Mouse (Mus musculus) heart, embryonic 10.5 days (tissue): ENCODE data around the gene Os9. TPM values are rescaled to one million over a fixed set of nuclear protein-coding genes. Genes with fewer than 3 reads are reported as not detected.
"Not testable (repeated sequence)": the region's sequence is repeated elsewhere in the genome, so short reads cannot be mapped to it uniquely, and the experiment has no call there.

Source experiments
- DNase-seq: peaks from one replicate; pipeline ENCODE4 v3.0.0-alpha.2; 2017; ENCODE audit warnings: low spot score
- H3K27ac ChIP-seq: fragments of 300-500 bp; sonication (generic); 2 replicates; pipeline ENCODE4 v1.5.1; 2016; ENCODE audit warnings: mild to moderate bottlenecking
- H3K27me3 ChIP-seq: fragments of 300-500 bp; sonication (generic); 2 replicates; pipeline ENCODE4 v1.6.1; 2016; ENCODE audit warnings: mild to moderate bottlenecking; ENCODE audit not compliant: poor library complexity, insufficient read depth, severe bottlenecking
- H3K36me3 ChIP-seq: fragments of 300-500 bp; sonication (generic); 2 replicates; pipeline ENCODE4 v1.6.1; 2016; ENCODE audit warnings: mild to moderate bottlenecking, moderate library complexity
- H3K4me1 ChIP-seq: fragments of 300-500 bp; sonication (generic); 2 replicates; pipeline ENCODE4 v1.6.1; 2016; ENCODE audit warnings: mild to moderate bottlenecking
- H3K4me3 ChIP-seq: fragments of 300-500 bp; sonication (generic); 2 replicates; pipeline ENCODE4 v1.5.1; 2016; ENCODE audit warnings: mild to moderate bottlenecking, moderate library complexity
- H3K9me3 ChIP-seq: fragments of 300-500 bp; sonication (generic); 2 replicates; pipeline ENCODE4 v1.6.1; 2016; ENCODE audit warnings: mild to moderate bottlenecking, moderate library complexity
- WGBS: fragments of 180-500 bp; shearing (Covaris S2); methylation state at CpG from one replicate; pipeline ENCODE4 v1.1.7; 2016; 5-methylcytosine and 5-hydroxymethylcytosine counted together
- polyA plus RNA-seq: library from polyadenylated mRNA; unstranded; fragments of >200 nt; fragmentation: Nextera tagmentation; extraction: Ambion mirVana; gene quantifications from 2 replicates; pipeline ENCODE4 v1.2.1, GENCODE M21; 2016

Gene Os9
- polyA plus RNA-seq, 1 experiment from 2014 or later: 48.8 TPM

DNA sequence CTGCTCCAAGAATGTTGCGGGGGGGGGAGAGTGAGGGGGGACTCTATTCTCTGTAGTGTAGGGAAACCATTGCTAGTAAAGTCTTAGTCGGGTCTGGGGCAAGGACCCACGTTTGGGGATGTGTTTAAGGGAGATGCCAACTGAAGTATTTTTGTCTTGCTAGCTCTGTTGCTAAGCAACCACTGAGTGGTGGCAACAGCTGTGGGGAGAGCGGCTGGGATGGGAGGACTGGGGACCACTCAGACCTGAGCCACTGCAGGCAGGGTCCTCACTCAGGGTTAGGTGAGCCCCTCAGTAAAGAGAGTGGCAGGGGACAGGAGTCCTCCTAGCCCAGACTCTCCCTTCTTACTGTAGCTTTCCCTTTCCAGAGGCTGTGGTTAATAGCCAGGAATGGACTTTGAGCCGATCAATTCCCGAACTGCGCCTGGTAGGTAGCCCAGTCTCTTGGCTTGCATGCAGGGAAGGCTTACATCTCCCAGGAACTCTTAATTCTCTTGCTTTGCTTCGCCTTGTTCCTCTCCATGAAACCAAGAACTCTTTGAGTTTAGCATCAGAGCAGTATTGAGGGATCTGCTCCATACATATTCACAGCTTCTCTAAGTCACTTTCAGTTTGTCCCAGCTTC is 38.8 kb downstream of the Os9 start:
- 24% methylated on average over 8 of the region's 8 CpGs for WGBS

DNA sequence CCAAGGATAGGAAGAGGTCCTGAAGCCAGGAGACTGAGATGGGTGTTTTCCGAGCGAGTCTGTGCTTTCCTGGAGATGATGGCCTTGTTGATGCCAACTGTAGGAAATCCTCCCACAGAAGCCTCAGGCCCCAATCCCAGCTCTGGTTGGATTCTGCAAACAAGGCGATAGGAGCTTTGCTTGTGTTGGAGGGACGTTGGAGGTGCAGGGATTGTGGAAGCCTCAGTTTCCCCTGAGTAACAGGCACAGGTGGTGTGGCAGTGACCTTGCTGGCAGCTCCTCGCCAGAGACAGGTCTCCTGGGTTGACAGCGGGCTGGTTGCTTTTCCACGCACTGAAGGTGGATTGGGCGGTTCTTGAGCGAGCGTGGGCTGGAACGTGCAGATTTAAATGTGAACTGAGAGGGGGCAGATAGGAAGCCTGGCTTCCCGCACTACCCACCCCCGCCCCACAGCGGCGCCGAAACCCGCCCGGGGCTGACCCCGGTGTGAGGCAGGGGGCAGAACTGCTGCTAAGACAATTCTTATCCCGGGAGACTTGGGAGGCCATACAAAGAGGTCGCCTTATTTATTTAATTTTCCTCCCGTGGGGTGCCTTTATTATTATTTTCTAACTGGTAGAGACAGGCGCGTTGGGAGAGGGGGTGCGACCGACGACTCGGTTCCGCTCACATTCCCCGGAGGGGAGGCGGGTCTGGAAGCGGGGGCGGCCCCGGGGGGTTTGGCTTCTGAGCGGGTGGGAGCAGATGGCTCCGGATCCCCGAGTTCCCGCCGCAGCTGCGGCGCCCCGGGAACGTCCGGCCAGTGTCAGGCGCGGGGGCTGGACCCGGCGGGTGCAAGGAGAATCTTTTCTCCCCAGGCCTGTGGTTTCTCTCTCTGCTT is 39.8 kb downstream of the Os9 start:
- peaks cover 87% of the 10 kb centered on the region for H3K27me3 ChIP-seq
- no peaks in the 10 kb centered on the region for H3K36me3 ChIP-seq
- H3K9me3 ChIP-seq: no peaks in the 10 kb centered on the region
- no peak for DNase-seq
- H3K27ac ChIP-seq: no peak overlapping the region
- H3K4me1 ChIP-seq: peaks cover 51% of the 10 kb centered on the region
- peak overlapping the region; percentile 59 for H3K4me3 ChIP-seq
- WGBS: 3% methylated on average over 48 of the region's 48 CpGs

More for the DNA sequence above, 38.8 kb downstream of the Os9 start:
- DNase-seq: no peak
- peak overlapping the region; percentile 59; the same call in 1 of the 2 replicates for H3K4me3 ChIP-seq
- H3K36me3 ChIP-seq: no peaks in the 10 kb centered on the region
- peaks cover 51% of the 10 kb centered on the region for H3K4me1 ChIP-seq
- peaks cover 82% of the 10 kb centered on the region for H3K27me3 ChIP-seq
- no peaks in the 10 kb centered on the region for H3K9me3 ChIP-seq
- no peak overlapping the region for H3K27ac ChIP-seq

DNA sequence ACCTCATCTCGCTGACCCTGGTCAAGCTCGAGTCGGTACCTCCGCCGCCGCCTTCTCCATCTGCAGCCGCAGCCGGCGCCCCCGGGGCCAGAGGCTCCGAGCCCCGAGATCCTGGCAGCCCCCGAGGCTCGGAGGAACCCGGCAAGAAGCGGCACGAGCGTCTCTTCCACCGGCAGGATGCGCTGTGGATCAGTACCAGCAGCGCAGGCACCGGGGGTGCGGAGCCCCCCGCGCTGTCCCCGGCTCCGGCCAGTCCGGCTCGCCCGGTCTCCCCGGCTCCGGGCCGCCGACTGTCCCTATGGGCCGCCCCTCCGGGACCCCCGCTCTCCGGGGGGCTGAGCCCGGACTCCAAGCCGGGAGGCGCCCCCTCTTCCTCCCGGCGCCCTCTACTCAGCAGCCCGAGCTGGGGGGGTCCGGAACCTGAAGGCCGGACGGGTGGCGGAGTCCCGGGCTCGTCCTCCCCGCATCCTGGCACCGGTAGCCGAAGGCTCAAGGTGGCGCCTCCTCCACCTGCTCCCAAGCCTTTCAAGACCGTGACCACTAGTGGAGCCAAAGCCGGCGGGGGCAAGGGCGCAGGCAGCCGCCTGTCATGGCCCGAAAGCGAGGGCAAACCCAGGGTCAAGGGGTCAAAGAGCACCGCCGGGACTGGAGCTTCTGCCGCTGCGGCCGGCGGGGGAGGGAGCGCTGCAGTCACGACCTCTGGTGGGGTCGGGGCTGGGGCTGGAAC is 41.1 kb downstream of the Os9 start:
- H3K4me3 ChIP-seq: peak overlapping the region; percentile 59
- 2% methylated on average over 67 of the region's 70 CpGs for WGBS
- H3K9me3 ChIP-seq: no peaks in the 10 kb centered on the region
- no peak overlapping the region for H3K27ac ChIP-seq
- peaks cover 98% of the 10 kb centered on the region for H3K27me3 ChIP-seq
- H3K4me1 ChIP-seq: peaks cover 51% of the 10 kb centered on the region
- H3K36me3 ChIP-seq: no peaks in the 10 kb centered on the region
- no peak for DNase-seq

DNA sequence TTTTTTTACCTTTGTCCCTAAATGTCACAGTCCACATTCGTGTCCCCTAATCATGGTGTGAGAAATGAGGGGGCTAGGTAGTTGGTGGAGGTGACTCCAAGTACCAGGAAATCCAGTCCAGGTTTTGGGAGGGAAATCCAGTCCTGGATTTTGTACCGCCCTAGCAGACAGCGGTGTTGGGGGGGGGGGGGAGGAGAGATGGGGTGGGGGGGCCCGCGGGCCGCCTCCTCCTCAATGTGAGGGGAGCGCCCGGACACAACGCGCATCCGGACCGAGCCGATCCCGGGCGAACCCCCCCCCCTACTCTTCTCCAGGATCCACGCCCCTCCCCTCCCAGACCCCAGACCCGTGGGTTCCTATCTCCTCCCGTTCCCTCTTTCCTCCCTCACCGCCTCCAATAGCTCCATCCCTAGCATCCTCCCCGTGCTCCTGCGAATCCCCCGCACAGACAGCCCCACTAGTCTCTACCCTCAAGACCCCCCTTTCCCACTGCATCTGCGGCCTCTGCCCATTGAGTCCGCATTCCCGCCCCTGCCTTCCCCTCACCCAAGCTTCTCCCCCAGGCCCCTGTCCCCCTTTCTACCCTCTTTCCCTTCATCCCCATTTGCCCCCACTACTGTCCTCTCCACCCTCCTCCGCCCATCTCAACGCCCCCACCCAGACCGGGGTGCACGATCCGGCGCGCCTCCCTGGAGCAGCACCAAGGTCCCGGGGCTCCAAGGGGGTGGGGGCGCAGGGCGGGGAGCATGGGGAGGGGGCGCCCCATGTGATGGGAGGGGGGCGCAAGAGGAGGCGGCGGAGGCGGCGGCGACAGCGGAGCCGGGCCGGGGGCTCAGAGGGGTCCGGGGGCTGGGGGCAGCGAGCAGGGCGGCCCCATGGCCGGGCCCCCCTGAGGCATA is 42.0 kb downstream of the Os9 start:
- Histone ChIP-seq H3K9me3 (no peaks in the 10 kb centered on the region), H3K4me3 (peak overlapping the region; percentile 59), H3K36me3 (no peaks in the 10 kb centered on the region), H3K27ac (peak overlapping the region; percentile 67), H3K27me3 (peaks cover 92% of the 10 kb centered on the region), H3K4me1 (peaks cover 51% of the 10 kb centered on the region)
- no peak for DNase-seq
- WGBS: under 1% methylated on average over 47 of the region's 49 CpGs

DNA sequence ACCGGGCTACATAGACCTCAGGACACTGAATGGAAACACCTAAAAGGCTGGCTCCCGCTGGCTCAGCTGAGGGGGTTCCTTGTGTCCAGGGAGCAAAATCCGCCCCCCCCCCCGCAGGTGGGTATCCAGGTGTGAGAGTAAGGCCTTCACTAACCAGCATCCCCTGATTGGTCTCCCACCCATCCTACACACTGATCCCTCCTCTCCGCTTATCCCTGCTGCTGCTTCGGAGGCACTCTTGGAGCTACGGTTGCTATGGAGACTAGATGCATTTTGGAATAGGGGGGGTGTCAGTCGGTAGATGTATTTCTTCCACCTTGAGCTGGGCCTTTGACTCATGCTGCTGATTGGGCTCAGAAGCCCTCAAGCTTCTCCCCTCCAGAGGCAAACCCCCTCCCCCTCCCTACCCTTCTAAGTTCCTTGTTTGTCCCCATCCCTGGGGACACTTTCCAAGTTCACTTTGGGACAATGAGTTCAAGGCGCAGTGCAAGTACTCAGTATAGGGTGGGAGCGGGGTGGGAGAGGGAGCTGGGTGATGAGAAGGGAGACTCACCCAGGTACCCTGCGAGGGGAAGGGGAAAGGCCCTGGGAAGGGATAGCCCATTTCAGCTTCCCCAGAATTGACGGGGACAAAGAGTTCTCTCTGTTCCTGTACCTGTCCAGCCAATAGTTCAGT is 42.8 kb downstream of the Os9 start:
- H3K27me3 ChIP-seq: peaks cover 84% of the 10 kb centered on the region
- H3K4me3 ChIP-seq: peak overlapping the region; percentile 59
- no peak for DNase-seq
- no peak overlapping the region for H3K27ac ChIP-seq
- H3K36me3 ChIP-seq: no peaks in the 10 kb centered on the region
- whole genome bisulfite sequencing: 4% methylated on average over 12 of the region's 12 CpGs
- H3K9me3 ChIP-seq: no peaks in the 10 kb centered on the region
- H3K4me1 ChIP-seq: peaks cover 45% of the 10 kb centered on the region

DNA sequence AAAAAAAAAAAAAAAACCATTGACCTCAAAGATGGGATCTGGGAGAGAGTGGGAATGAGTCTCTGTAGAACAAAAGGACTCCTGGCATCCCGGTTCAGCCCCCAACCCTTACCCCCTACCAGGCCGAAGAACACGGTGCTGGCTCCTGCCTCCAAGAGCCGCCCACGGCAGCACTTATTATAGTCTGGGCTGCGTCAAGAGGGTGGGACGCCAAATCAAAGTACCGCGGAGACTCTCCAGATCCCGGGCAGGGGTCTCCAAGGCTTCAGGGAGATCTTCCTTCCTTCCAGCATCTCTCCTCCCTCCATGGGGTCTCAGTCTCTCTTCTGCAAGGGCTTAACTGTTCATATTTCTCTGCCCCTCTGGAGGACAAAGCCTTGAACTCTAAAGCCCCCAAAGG is 43.4 kb downstream of the Os9 start:
- DNase-seq: no peak
- Histone ChIP-seq H3K27ac (no peak overlapping the region), H3K27me3 (peaks cover 78% of the 10 kb centered on the region), H3K4me3 (no peak overlapping the region), H3K9me3 (no peaks in the 10 kb centered on the region), H3K4me1 (peaks cover 41% of the 10 kb centered on the region), H3K36me3 (no peaks in the 10 kb centered on the region)
- 5% methylated on average over 10 of the region's 10 CpGs for WGBS

DNA sequence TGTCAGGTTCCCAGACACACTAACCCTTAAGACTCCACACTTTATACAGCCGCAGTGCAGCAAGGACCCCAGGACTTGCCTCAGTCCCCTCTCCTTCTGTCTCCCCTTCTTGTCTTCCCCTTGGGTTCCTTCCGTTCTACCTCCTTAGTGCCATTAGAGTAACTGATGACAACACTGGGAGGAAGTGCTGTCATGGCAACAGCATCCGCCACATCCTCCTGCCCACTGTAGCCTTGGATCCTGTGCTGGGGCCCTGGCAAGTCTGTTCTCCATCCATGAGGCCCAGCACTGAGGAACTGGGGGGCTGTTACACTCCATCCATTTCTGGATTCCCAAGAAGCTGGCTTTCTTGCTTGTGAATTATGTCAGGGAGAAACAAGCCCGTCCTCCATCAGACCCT is 44.8 kb downstream of the Os9 start:
- peaks cover 63% of the 10 kb centered on the region for H3K27me3 ChIP-seq
- H3K9me3 ChIP-seq: no peaks in the 10 kb centered on the region
- DNase-seq: no peak
- H3K27ac ChIP-seq: no peak overlapping the region
- peaks cover 33% of the 10 kb centered on the region for H3K4me1 ChIP-seq
- no peaks in the 10 kb centered on the region for H3K36me3 ChIP-seq
- H3K4me3 ChIP-seq: no peak overlapping the region
- whole genome bisulfite sequencing: 38% methylated on average over 4 of the region's 4 CpGs

DNA sequence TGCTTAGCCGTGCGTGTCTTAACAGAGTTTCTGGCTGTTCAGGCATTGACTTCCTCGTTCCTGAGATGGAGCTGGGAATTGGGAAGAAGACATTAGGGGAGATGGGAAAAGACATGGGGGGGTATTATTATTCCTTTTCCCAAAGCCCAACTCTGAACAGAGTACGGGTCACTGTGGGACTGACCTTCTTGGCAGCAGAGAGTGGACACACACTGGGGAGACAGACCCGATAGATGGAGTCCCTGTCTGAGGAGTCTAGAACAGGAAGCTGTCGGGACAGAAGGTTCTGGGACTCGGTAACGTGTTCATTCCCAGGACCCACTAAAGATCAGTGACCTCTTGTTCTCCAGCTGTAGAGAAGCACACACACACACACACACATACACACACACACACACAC is 45.3 kb downstream of the Os9 start:
- peaks cover 59% of the 10 kb centered on the region for H3K27me3 ChIP-seq
- no peak overlapping the region for H3K27ac ChIP-seq
- WGBS: 70% methylated on average over 8 of the region's 8 CpGs
- H3K4me3 ChIP-seq: no peak overlapping the region
- peaks cover 33% of the 10 kb centered on the region for H3K4me1 ChIP-seq
- no peaks in the 10 kb centered on the region for H3K36me3 ChIP-seq
- H3K9me3 ChIP-seq: no peaks in the 10 kb centered on the region
- no peak for DNase-seq

DNA sequence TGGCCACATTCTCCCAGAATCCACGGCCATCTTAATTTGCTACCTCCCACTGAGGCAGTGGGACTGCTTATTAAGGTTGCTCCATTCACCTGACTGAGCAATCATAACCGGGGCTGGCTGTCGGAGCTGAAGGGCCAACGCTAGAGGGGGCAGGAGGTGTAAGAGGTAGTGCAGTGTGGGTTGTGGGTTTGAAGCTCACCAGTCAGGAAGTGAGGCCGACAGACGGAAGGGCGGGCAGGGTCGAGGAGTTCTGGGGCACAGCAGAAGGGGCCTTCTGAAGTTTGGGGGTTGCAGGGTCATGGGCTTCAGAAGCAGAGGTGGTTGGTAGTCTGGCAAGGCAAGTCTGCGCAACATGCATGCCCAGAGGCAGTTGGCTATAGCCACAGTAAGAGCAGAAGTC is 45.9 kb downstream of the Os9 start, which contains the start of gene Agap2:
Agap2 (plus strand) TSS at position 205 of the 400 bp plus-strand sequence.
- Histone ChIP-seq H3K27me3 (peaks cover 53% of the 10 kb centered on the region), H3K4me1 (peaks cover 28% of the 10 kb centered on the region), H3K27ac (no peak within 1 kb of the TSS), H3K36me3 (no peaks in the 10 kb centered on the region), H3K9me3 (no peaks in the 10 kb centered on the region), H3K4me3 (no peak within 1 kb of the TSS)
- WGBS: 62% methylated on average over 9 of the region's 9 CpGs
- DNase-seq: no peak

DNA sequence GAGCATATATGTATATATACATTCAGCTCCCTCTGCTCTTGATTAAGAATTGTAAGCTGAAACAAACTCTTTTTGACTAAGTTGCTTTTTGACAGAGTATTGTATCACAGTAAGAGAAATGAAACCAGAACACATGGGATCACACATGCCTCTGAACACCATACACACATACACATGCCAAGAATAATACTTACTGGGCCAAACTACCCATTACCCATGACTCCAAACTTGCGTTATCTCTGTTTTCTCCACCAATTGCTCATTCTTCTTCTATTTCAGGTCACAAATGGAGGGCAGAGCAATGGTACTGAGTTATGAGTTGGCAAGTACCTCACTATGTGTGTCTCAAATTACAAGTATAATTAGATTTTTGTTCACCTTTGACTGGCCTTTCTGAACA is 47.0 kb downstream of the Os9 start:
- no peaks in the 10 kb centered on the region for H3K36me3 ChIP-seq
- 91% methylated on average over 1 of the region's 1 CpGs for WGBS
- DNase-seq: no peak
- H3K4me3 ChIP-seq: no peak overlapping the region
- H3K27me3 ChIP-seq: peaks cover 42% of the 10 kb centered on the region
- peaks cover 23% of the 10 kb centered on the region for H3K4me1 ChIP-seq
- H3K9me3 ChIP-seq: no peaks in the 10 kb centered on the region
- no peak overlapping the region for H3K27ac ChIP-seq

DNA sequence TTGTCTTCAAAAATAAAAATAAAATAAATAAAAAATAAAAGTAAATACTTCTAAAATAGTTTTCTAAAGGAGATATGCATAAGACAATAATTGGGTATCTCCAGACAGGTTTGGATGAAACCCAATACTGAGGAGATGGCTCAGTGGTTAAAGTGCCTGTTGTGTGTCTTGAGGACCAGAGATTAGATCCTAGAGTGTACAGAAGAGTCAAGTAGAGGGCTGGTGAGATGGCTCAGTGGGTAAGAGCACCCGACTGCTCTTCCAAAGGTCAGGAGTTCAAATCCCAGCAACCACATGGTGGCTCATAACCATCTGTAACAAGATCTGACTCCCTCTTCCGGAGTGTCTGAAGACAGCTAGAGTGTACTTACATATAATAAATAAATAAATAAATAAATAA is 48.0 kb downstream of the Os9 start:
- WGBS: 74% methylated on average over 2 of the region's 2 CpGs
- not testable (repeated sequence) for H3K4me3 ChIP-seq, DNase-seq, H3K9me3 ChIP-seq, H3K27ac ChIP-seq, H3K36me3 ChIP-seq
- Histone ChIP-seq H3K4me1 (peaks cover 20% of the 10 kb centered on the region), H3K27me3 (peaks cover 32% of the 10 kb centered on the region)

DNA sequence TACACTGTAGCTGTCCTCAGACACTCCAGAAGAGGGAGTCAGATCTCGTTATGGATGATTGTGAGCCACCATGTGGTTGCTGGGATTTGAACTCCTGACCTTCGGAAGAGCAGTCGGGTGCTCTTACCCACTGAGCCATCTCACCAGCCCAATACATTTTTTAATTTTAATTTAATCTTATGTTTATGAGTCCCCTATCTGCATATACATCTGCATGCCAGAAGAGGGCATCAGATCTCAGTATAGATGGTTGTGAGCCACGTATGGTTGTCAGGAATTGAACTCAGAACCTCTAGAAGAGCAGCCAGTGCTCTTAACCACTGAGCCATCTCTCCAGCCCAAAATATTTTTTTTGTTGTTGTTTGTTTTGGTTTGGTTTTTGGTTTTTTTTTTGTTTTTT is 48.7 kb downstream of the Os9 start:
- H3K27me3 ChIP-seq: peaks cover 25% of the 10 kb centered on the region
- H3K27ac ChIP-seq, H3K9me3 ChIP-seq, DNase-seq, H3K4me3 ChIP-seq: not testable (repeated sequence)
- H3K36me3 ChIP-seq: peaks cover 11% of the 10 kb centered on the region
- WGBS: 85% methylated on average over 4 of the region's 4 CpGs
- peaks cover 20% of the 10 kb centered on the region for H3K4me1 ChIP-seq
